Mouse (Mus musculus): ENCODE data around the gene Tmem235. TPM values are rescaled to one million over a fixed set of nuclear protein-coding genes. Genes with fewer than 3 reads are reported as not detected.

Gene Tmem235
- polyA plus RNA-seq, 1 experiment: not detected

DNA sequence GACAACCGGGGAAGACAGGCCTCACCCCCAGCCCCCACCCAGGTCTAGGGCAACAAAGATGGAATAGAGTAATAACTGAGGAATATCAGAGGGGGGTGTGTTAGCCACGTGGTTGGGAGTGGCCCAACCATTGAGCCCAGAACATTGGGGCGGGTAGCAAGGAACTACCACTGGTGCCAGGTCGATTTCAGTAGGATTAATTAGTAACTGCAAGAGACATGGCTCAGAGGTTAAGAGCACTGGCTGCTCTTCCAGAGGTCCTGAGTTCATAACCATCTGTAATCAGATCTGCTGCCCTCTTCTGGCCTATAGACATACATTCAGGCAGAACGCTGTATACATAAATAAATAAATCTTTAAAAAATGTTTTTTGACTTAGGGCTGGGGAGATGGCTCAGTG lies 13.9 kb upstream of the Tmem235 start:
- Histone ChIP-seq H3ac (ENCODE audit: control insufficient read depth, insufficient read length) (no peak overlapping the region), H3K4me2 (ENCODE audit: low read depth) (no peak overlapping the region), H3K27me3 (ENCODE audit: control insufficient read depth, insufficient read depth, insufficient read length) (no peaks in the 10 kb centered on the region), H3K79me2 (ENCODE audit: control insufficient read depth, insufficient read depth) (peaks cover 25% of the 10 kb centered on the region), H3K36me3 (ENCODE audit: control insufficient read depth, insufficient read depth) (peaks cover 8% of the 10 kb centered on the region), H3K4me3 (no peak overlapping the region)
- TF ChIP-seq SRF (IDR thresholded peaks at IDR 0.05; ENCODE audit: control insufficient read depth, insufficient read length, low read depth) (no peak), POLR2AphosphoS2 (IDR thresholded peaks at IDR 0.05; ENCODE audit: insufficient read length, low read depth) (no peak), MYOG (IDR thresholded peaks at IDR 0.05; ENCODE audit: control insufficient read depth in 1 of 3, insufficient read depth in 1 of 3, insufficient read length in 2 of 3, low read depth in 2 of 3) (no peak), CEBPB (IDR thresholded peaks at IDR 0.05; ENCODE audit: insufficient read depth, poor library complexity, severe bottlenecking) (no peak), TCF3 (IDR thresholded peaks at IDR 0.05; ENCODE audit: insufficient read length, low read depth) (no peak), MYOD1 (IDR thresholded peaks at IDR 0.05; ENCODE audit: control insufficient read depth in 1 of 3, insufficient read length in 2 of 3, low read depth in 2 of 3) (no peak), USF1 (IDR thresholded peaks at IDR 0.05; ENCODE audit: low read depth) (no peak), E2F4 (IDR thresholded peaks at IDR 0.05; ENCODE audit: insufficient read depth) (no peak), POLR2A (IDR thresholded peaks at IDR 0.05; ENCODE audit: insufficient read length, low read depth) (no peak), MAX (IDR thresholded peaks at IDR 0.05; ENCODE audit: low read depth) (no peak), TCF12 (IDR thresholded peaks at IDR 0.05; ENCODE audit: insufficient read depth, poor library complexity, severe bottlenecking) (no peak), REST (IDR thresholded peaks at IDR 0.05; ENCODE audit: insufficient read depth, insufficient read length) (no peak)

DNA sequence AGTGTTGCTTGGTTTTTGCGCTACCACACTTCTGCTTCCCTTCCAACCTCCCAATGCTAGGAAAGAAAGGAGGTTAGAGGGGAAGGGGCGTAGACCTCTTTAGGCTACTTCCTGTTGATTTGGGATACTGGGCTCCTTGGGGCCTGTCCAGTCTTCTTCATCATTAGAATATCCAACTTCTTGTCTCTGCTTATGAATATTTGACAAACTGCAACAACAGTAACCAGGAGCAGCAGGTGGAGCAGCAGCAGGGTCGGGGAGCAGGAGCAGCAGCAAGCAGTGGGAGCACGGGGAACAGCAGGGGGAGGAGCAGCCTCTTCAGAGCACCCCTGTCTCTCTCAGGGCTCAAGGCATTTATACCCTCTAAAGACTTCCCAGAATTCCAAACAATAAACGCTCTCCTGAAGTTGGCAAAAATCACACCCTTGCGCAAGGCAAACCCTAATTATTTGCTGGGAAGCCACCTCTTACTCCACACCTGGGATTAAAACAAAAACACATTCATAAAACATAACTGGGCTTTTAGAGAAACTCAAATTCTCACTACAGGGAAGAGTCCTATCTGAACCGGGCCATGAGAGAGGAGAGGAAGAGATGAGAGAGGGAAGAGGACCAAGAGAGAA lies 12.8 kb upstream of the Tmem235 start:
- H3K36me3 ChIP-seq (ENCODE audit: control insufficient read depth, insufficient read depth): peaks cover 11% of the 10 kb centered on the region
- peaks cover 36% of the 10 kb centered on the region for H3K79me2 ChIP-seq (ENCODE audit: control insufficient read depth, insufficient read depth)
- no peaks in the 10 kb centered on the region for H3K27me3 ChIP-seq (ENCODE audit: control insufficient read depth, insufficient read depth, insufficient read length)
- H3ac ChIP-seq (ENCODE audit: control insufficient read depth, insufficient read length): peak overlapping the region; percentile 52
- peak overlapping the region; percentile 88 for H3K4me3 ChIP-seq
- H3K4me2 ChIP-seq (ENCODE audit: low read depth): peak overlapping the region; percentile 82
- no peak for TF ChIP-seq TCF12 (IDR thresholded peaks at IDR 0.05; ENCODE audit: insufficient read depth, poor library complexity, severe bottlenecking)
- no peak for TF ChIP-seq MAX (IDR thresholded peaks at IDR 0.05; ENCODE audit: low read depth)
- TF ChIP-seq MYOD1 (IDR thresholded peaks at IDR 0.05; ENCODE audit: control insufficient read depth in 1 of 3, insufficient read length in 2 of 3, low read depth in 2 of 3): peak in 2 of 3 experiments; percentile 8 to 16
- TF ChIP-seq TCF3 (IDR thresholded peaks at IDR 0.05; ENCODE audit: insufficient read length, low read depth): no peak
- TF ChIP-seq POLR2A (IDR thresholded peaks at IDR 0.05; ENCODE audit: insufficient read length, low read depth): no peak
- no peak for TF ChIP-seq E2F4 (IDR thresholded peaks at IDR 0.05; ENCODE audit: insufficient read depth)
- TF ChIP-seq SRF (IDR thresholded peaks at IDR 0.05; ENCODE audit: control insufficient read depth, insufficient read length, low read depth): no peak
- TF ChIP-seq REST (IDR thresholded peaks at IDR 0.05; ENCODE audit: insufficient read depth, insufficient read length): no peak
- TF ChIP-seq USF1 (IDR thresholded peaks at IDR 0.05; ENCODE audit: low read depth): no peak
- TF ChIP-seq POLR2AphosphoS2 (IDR thresholded peaks at IDR 0.05; ENCODE audit: insufficient read length, low read depth): no peak
- TF ChIP-seq MYOG (IDR thresholded peaks at IDR 0.05; ENCODE audit: control insufficient read depth in 1 of 3, insufficient read depth in 1 of 3, insufficient read length in 2 of 3, low read depth in 2 of 3): no peak
- peak; percentile 58 for TF ChIP-seq CEBPB (IDR thresholded peaks at IDR 0.05; ENCODE audit: insufficient read depth, poor library complexity, severe bottlenecking)

DNA sequence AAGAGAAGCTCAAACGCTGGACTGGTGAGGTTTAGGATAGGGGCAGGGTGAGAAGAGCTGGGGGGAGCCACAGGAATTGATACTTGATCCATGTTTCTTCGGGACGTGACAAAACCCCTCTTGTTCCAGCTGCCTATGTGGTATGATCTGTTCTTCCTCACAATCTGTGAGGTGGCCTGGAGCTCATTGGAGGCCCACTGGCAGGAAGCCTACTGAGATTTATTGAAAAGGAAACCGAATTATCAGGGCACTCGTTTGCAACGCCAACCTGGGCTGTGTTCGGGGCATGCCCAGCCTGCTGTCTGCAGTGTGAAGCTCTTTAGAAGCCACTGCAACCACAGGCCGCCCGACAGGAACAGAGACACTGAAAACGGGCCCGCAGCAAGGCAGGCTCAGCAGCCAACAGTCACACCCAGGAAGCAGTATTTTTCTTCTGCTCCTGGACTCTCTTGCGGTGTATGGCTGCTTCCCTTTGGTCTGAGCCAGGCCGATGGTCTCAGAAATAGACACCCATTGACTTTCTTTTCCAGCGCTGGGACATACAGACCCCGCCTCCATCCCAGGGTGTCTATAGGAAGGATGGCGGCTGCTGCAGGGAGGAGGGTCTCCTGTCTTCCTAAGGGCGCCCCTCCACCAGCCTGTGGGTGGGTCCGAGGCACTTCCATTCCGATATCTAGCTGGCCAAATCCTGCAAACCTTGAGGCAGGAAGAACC lies 12.1 kb upstream of the Tmem235 start:
- Histone ChIP-seq H3K4me2 (ENCODE audit: low read depth) (peak overlapping the region; percentile 82), H3K36me3 (ENCODE audit: control insufficient read depth, insufficient read depth) (peaks cover 11% of the 10 kb centered on the region), H3K27me3 (ENCODE audit: control insufficient read depth, insufficient read depth, insufficient read length) (no peaks in the 10 kb centered on the region), H3ac (ENCODE audit: control insufficient read depth, insufficient read length) (peak overlapping the region; percentile 52), H3K4me3 (peak overlapping the region; percentile 88), H3K79me2 (ENCODE audit: control insufficient read depth, insufficient read depth) (peaks cover 43% of the 10 kb centered on the region)
- no peak for TF ChIP-seq SRF (IDR thresholded peaks at IDR 0.05; ENCODE audit: control insufficient read depth, insufficient read length, low read depth)
- TF ChIP-seq MYOG (IDR thresholded peaks at IDR 0.05; ENCODE audit: control insufficient read depth in 1 of 3, insufficient read depth in 1 of 3, insufficient read length in 2 of 3, low read depth in 2 of 3): no peak
- TF ChIP-seq E2F4 (IDR thresholded peaks at IDR 0.05; ENCODE audit: insufficient read depth): no peak
- peak; percentile 34 for TF ChIP-seq POLR2A (IDR thresholded peaks at IDR 0.05; ENCODE audit: insufficient read length, low read depth)
- TF ChIP-seq TCF12 (IDR thresholded peaks at IDR 0.05; ENCODE audit: insufficient read depth, poor library complexity, severe bottlenecking): no peak
- no peak for TF ChIP-seq CEBPB (IDR thresholded peaks at IDR 0.05; ENCODE audit: insufficient read depth, poor library complexity, severe bottlenecking)
- TF ChIP-seq MAX (IDR thresholded peaks at IDR 0.05; ENCODE audit: low read depth): no peak
- TF ChIP-seq POLR2AphosphoS2 (IDR thresholded peaks at IDR 0.05; ENCODE audit: insufficient read length, low read depth): peak; percentile 51
- no peak for TF ChIP-seq REST (IDR thresholded peaks at IDR 0.05; ENCODE audit: insufficient read depth, insufficient read length)
- no peak for TF ChIP-seq TCF3 (IDR thresholded peaks at IDR 0.05; ENCODE audit: insufficient read length, low read depth)
- no peak for TF ChIP-seq USF1 (IDR thresholded peaks at IDR 0.05; ENCODE audit: low read depth)
- TF ChIP-seq MYOD1 (IDR thresholded peaks at IDR 0.05; ENCODE audit: control insufficient read depth in 1 of 3, insufficient read length in 2 of 3, low read depth in 2 of 3): no peak

DNA sequence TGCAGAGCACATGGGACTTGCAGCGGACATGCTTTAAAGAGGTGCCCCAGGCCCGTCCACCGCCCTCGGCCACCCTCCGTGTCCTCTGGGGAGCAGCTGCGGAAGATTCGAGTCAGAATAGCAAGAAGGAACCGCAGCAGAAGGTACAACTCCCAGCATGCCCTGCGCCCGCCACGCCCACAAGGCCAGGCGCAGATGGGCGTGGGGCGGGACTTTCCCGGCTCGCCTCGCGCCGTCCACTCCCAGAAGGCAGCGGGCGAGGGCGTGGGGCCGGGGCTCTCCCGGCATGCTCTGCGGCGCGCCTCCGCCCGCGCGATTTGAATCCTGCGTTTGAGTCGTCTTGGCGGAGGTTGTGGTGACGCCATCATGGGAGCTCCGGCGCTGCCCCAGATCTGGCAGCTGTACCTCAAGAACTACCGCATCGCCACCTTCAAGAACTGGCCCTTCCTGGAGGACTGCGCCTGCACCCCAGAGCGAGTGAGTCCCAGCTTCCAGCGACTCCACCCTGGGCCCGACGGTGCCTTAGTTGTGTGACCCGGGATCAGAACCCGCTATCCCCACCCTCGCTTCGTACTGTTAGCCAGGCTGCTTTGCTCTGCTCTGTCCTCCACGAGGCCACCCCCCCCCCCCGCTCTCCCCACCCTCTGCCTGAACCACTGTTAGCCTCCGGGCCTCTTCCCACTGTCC lies 11.4 kb upstream of the Tmem235 start, which contains the start of gene Birc5:
Gene Birc5, plus strand, starts transcription at position 267 of the 687 bp plus-strand sequence.
- H3K36me3 ChIP-seq (ENCODE audit: control insufficient read depth, insufficient read depth): peaks cover 15% of the 10 kb centered on the region
- H3K27me3 ChIP-seq (ENCODE audit: control insufficient read depth, insufficient read depth, insufficient read length): no peaks in the 10 kb centered on the region
- H3K4me2 ChIP-seq (ENCODE audit: low read depth): peak within 1 kb of the TSS; percentile 82
- peaks cover 49% of the 10 kb centered on the region for H3K79me2 ChIP-seq (ENCODE audit: control insufficient read depth, insufficient read depth)
- TF ChIP-seq MYOG (IDR thresholded peaks at IDR 0.05; ENCODE audit: control insufficient read depth in 1 of 3, insufficient read depth in 1 of 3, insufficient read length in 2 of 3, low read depth in 2 of 3): peak; percentile 39 to 88 (median 54)
- no peak for TF ChIP-seq REST (IDR thresholded peaks at IDR 0.05; ENCODE audit: insufficient read depth, insufficient read length)
- TF ChIP-seq SRF (IDR thresholded peaks at IDR 0.05; ENCODE audit: control insufficient read depth, insufficient read length, low read depth): peak; percentile 84
- TF ChIP-seq CEBPB (IDR thresholded peaks at IDR 0.05; ENCODE audit: insufficient read depth, poor library complexity, severe bottlenecking): no peak
- peak; percentile 92 for TF ChIP-seq POLR2A (IDR thresholded peaks at IDR 0.05; ENCODE audit: insufficient read length, low read depth)
- no peak for TF ChIP-seq USF1 (IDR thresholded peaks at IDR 0.05; ENCODE audit: low read depth)
- TF ChIP-seq POLR2AphosphoS2 (IDR thresholded peaks at IDR 0.05; ENCODE audit: insufficient read length, low read depth): peak; percentile 93
- peak in 2 of 3 experiments; percentile 71 to 77 for TF ChIP-seq MYOD1 (IDR thresholded peaks at IDR 0.05; ENCODE audit: control insufficient read depth in 1 of 3, insufficient read length in 2 of 3, low read depth in 2 of 3)
- TF ChIP-seq TCF12 (IDR thresholded peaks at IDR 0.05; ENCODE audit: insufficient read depth, poor library complexity, severe bottlenecking): no peak
- TF ChIP-seq MAX (IDR thresholded peaks at IDR 0.05; ENCODE audit: low read depth): no peak
- TF ChIP-seq TCF3 (IDR thresholded peaks at IDR 0.05; ENCODE audit: insufficient read length, low read depth): peak; percentile 16
- TF ChIP-seq E2F4 (IDR thresholded peaks at IDR 0.05; ENCODE audit: insufficient read depth): peak; percentile 100
- peak within 1 kb of the TSS; percentile 52 for H3ac ChIP-seq (ENCODE audit: control insufficient read depth, insufficient read length)
- H3K4me3 ChIP-seq: peak within 1 kb of the TSS; percentile 88

Measured in myocyte (in vitro differentiated cells).